Mouse (Mus musculus): ENCODE data around the gene Angpt4. TPM values are rescaled to one million over a fixed set of nuclear protein-coding genes. Genes with fewer than 3 reads are reported as not detected.

Angpt4 gene
- 0.28 TPM in 1 of 2 replicates, not detected in the other for polyA plus RNA-seq (2015; fragmentation: Nextera tagmentation; extraction: Ambion mirVana)

DNA sequence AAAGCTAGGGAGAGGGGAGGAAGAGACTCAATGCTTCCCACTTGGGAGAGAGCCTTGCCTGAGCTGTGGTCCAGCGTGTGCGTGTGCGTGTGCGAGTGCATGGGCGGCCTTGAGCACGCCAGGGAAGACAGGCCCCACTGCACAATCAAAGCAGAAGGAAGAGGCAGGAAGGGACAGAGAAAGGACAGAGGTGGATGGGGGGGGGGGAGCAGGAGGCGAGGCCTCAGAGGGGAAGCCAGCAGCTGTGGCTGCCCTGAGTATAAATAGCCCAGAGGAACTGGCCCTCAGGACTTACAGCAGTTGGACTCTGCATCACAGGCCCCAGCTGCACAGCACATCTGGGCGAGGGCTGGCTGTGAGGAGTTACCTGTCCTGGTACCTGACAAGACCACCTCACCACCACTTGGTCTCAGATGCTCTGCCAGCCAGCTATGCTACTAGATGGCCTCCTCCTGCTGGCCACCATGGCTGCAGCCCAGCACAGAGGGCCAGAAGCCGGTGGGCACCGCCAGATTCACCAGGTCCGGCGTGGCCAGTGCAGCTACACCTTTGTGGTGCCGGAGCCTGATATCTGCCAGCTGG lies at the start of gene Angpt4:
Angpt4 (plus strand) TSS at position 292 of the 582 bp plus-strand sequence.
- Histone ChIP-seq H3K27me3 (no peaks in the 10 kb centered on the region), H3K4me2 (no peak within 1 kb of the TSS), H3K4me1 (peaks cover 29% of the 10 kb centered on the region), H3K36me3 (no peaks in the 10 kb centered on the region), H3K27ac (peak within 1 kb of the TSS; percentile 17), H3K4me3 (no peak within 1 kb of the TSS), H3K9me3 (no peaks in the 10 kb centered on the region), H3K9ac (0 out of 2 replicates have a peak within 1 kb of the TSS, but pooled peaks have one; percentile 33)
- WGBS = 57% methylated on average over 12 of the region's 13 CpGs
- ATAC-seq (ENCODE audit: insufficient number of reproducible peaks, insufficient read depth, low FRiP score, low TSS enrichment, low read depth) = no peak

DNA sequence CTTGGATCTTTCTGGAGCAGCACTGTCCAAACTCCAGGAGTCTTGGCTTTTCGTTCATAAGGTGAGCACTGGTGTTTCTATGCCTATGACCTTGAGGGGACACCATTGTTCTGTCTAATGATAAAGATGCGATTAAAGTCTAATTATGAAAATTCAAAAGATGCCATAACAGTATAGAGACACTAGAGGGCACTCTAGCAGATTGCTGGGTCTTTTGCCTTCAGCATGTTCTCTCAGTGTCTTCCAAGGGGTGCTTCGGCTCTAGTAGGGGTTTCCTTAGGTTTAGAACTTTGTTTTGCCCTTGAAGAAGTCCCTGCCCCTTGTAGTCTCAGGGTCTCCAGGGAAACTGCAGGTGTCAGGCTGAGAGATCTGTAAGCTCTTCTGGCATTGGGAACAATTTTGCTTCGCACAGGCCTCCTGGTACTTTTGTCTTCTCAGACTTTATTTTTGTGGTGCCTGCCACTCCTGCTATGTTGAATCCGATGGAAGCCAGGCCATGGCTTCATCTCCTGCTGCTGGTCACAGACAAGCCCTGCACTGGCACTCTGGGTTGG lies 48.7 kb upstream of the Angpt4 start:
- ATAC-seq (ENCODE audit: insufficient number of reproducible peaks, insufficient read depth, low FRiP score, low TSS enrichment, low read depth) = no peak

DNA sequence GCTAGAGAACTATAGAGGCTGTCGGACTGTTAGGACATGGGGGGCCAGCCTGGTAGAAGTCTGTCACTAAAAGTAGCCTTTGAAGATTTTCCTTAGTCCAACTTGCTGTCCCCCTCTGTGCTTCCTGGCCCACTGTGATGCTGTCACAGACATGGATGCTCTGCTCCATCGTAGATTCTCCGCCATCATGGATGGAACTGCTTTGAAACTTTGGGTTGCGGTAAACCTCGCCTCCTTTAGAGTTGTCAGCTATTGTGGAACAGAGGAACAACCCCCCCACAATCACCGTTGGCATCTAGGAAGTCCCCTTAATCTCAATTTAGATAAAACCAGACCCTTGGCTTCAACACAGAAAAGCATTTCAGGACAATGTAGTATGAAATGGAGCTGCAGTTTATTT lies 46.1 kb upstream of the Angpt4 start:
- no peak overlapping the region for H3K4me3 ChIP-seq
- H3K27me3 ChIP-seq = no peaks in the 10 kb centered on the region
- WGBS = 85% methylated on average over 6 of the region's 6 CpGs
- H3K36me3 ChIP-seq = no peaks in the 10 kb centered on the region
- H3K9me3 ChIP-seq = no peaks in the 10 kb centered on the region
- no peak overlapping the region for H3K4me2 ChIP-seq
- H3K4me1 ChIP-seq = no peaks in the 10 kb centered on the region
- no peak overlapping the region for H3K9ac ChIP-seq
- ATAC-seq (ENCODE audit: insufficient number of reproducible peaks, insufficient read depth, low FRiP score, low TSS enrichment, low read depth) = no peak
- no peak overlapping the region for H3K27ac ChIP-seq

More for the DNA sequence above, 48.7 kb upstream of the Angpt4 start:
- no peaks in the 10 kb centered on the region for H3K27me3 ChIP-seq
- no peaks in the 10 kb centered on the region for H3K36me3 ChIP-seq
- H3K27ac ChIP-seq = no peak overlapping the region
- no peaks in the 10 kb centered on the region for H3K9me3 ChIP-seq
- no peak overlapping the region for H3K4me3 ChIP-seq
- no peak overlapping the region for H3K4me2 ChIP-seq
- 50% methylated on average over 5 of the region's 5 CpGs for WGBS
- H3K9ac ChIP-seq = no peak overlapping the region
- H3K4me1 ChIP-seq = no peaks in the 10 kb centered on the region

DNA sequence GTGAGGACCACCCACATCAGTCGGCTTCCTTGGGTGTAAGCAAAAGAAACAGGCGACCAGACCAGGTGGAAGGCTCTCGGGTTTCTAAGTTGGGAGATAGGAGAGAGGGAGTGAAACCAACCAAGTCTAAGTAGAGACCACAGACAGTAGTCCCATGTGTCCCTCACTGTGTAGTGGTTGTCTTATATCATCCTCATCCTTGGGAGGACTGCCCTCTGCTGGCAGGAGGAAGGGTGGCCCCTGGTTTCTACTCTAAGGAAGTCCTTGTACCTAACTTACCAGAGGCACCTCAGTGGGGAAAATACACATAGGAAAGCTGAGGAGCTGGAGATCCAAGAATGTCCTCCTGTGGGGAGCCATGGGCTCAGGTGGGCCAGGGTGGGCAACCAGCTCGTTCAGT lies 44.5 kb upstream of the Angpt4 start:
- Histone ChIP-seq H3K4me1 (no peaks in the 10 kb centered on the region), H3K27ac (no peak overlapping the region), H3K36me3 (no peaks in the 10 kb centered on the region), H3K27me3 (no peaks in the 10 kb centered on the region), H3K4me3 (no peak overlapping the region), H3K9me3 (no peaks in the 10 kb centered on the region), H3K4me2 (no peak overlapping the region), H3K9ac (no peak overlapping the region)
- 33% methylated on average over 4 of the region's 4 CpGs for WGBS
- no peak for ATAC-seq (ENCODE audit: insufficient number of reproducible peaks, insufficient read depth, low FRiP score, low TSS enrichment, low read depth)

DNA sequence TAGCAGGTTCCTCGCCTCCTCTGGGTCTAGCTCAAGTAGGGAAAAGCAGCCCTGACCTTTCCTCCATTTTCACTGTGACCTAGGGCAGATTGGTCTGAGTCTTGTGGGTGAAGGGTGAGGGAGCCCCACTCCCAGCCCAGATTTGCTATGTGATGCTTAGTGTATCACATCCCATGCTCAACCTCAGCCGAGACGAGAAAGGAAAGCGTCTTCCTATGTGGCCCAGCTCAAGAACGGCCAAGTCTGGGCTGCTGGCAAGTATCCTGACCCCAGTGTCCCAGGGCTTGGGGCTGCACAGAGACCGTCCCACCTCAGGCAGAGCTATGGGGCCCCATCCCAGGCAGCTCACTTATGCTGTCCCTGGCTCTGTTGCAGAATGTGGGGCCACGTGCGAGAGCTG lies 42.8 kb upstream of the Angpt4 start:
- Histone ChIP-seq H3K36me3 (no peaks in the 10 kb centered on the region), H3K9ac (no peak overlapping the region; the same call in 1 of the 2 replicates), H3K9me3 (no peaks in the 10 kb centered on the region), H3K4me3 (no peak overlapping the region), H3K4me1 (no peaks in the 10 kb centered on the region), H3K27ac (no peak overlapping the region), H3K27me3 (no peaks in the 10 kb centered on the region), H3K4me2 (no peak overlapping the region)
- WGBS = 85% methylated on average over 8 of the region's 8 CpGs
- ATAC-seq (ENCODE audit: insufficient number of reproducible peaks, insufficient read depth, low FRiP score, low TSS enrichment, low read depth) = no peak

DNA sequence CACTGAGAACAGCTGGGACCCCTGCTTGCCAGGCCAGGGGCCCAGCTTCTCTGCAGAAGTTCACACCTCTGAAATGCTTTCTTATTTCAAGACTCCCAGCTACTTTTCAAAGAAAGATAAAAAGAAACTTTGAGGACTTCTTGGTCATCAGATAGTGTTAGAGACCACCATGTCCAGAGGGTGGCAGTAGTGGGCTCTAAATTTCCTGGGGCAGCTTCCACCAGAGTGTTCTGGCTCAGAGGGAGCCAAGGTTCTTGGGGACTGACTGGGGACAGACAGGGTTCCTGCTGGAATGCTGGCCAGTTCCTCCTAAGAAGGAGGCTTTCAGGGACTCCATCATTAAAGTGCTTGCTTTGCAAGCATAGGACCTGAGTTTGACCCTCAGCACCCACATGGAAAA lies 36.5 kb upstream of the Angpt4 start:
- no peak for ATAC-seq (ENCODE audit: insufficient number of reproducible peaks, insufficient read depth, low FRiP score, low TSS enrichment, low read depth)

DNA sequence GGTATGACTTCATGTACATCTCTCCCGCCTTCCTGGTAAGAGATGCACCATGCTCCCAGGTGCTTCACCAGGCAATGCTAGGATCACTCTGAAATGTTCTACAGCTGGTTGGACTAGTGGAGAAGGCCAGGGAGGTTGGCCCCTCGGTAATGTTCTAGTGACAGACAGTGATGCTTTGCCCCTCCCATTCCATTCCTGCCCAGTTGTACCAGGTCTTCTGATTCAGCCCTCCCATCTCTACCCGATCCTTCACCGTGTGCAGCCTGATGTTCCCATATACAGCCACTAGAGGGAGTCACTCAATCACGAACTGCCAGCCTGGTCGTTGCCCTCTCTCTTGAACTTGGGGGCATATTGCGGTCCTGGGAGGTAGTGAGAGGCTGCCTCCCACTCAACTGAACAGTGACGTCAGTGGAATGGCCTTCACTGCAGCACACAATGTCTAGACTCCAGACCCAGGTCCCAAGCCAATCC lies 35.0 kb upstream of the Angpt4 start:
- Histone ChIP-seq H3K27ac (no peak overlapping the region), H3K9me3 (no peaks in the 10 kb centered on the region), H3K36me3 (no peaks in the 10 kb centered on the region), H3K4me1 (no peaks in the 10 kb centered on the region), H3K27me3 (no peaks in the 10 kb centered on the region), H3K4me2 (no peak overlapping the region), H3K4me3 (no peak overlapping the region), H3K9ac (no peak overlapping the region)
- 15% methylated on average over 8 of the region's 8 CpGs for WGBS
- ATAC-seq (ENCODE audit: insufficient number of reproducible peaks, insufficient read depth, low FRiP score, low TSS enrichment, low read depth) = no peak

More for the DNA sequence above, 36.5 kb upstream of the Angpt4 start:
- no peaks in the 10 kb centered on the region for H3K4me1 ChIP-seq
- no peak overlapping the region for H3K9ac ChIP-seq
- H3K27ac ChIP-seq = no peak overlapping the region
- no peak overlapping the region for H3K4me3 ChIP-seq
- H3K27me3 ChIP-seq = no peaks in the 10 kb centered on the region
- H3K36me3 ChIP-seq = no peaks in the 10 kb centered on the region
- no peaks in the 10 kb centered on the region for H3K9me3 ChIP-seq
- H3K4me2 ChIP-seq = no peak overlapping the region

DNA sequence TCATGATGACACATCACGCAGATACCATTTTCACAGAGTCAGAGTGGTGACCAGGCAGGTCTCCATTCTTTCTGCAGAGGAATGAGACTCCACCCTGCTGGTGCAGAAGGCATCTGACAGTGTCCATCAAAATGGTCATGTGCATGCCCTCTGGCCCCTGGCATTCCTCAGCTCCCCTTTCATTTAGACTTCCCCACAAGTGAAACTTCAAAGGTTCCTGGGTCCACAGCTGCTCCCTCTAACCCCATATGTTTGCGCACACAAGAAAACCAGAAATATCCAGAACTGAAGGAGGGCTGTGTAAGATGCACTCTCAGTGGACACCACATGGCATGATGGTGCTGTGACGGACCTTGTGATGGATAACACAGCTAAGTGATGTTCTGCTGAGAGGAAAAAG lies 32.4 kb upstream of the Angpt4 start:
- Histone ChIP-seq H3K27me3 (no peaks in the 10 kb centered on the region), H3K4me1 (no peaks in the 10 kb centered on the region), H3K9ac (no peak overlapping the region), H3K36me3 (no peaks in the 10 kb centered on the region), H3K27ac (no peak overlapping the region), H3K4me3 (no peak overlapping the region), H3K9me3 (no peaks in the 10 kb centered on the region), H3K4me2 (no peak overlapping the region)
- WGBS = 63% methylated on average over 3 of the region's 3 CpGs
- ATAC-seq (ENCODE audit: insufficient number of reproducible peaks, insufficient read depth, low FRiP score, low TSS enrichment, low read depth) = no peak

DNA sequence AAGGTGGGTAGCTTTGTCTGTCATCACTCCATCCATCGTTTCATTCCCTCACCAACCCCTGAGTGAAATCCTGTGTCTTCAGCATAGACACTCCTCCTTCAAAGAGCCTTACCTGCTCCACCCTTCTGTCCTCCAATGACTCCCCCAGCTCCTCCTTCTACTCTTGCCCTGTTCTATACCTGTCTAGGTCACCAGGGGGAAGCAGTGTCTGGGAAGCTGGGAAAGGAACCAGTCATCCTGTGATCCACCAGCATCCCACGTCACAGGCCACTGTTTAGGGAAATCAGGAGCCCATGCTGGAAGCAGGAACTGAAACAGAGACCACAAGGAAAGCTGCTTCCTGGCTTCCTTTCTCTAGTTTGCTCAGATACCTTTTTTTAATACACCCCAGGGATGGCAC lies 31.2 kb upstream of the Angpt4 start:
- WGBS = 40% methylated on average over 2 of the region's 2 CpGs
- no peak overlapping the region for H3K4me2 ChIP-seq
- H3K27me3 ChIP-seq = no peaks in the 10 kb centered on the region
- H3K9me3 ChIP-seq = no peaks in the 10 kb centered on the region
- H3K27ac ChIP-seq = no peak overlapping the region
- H3K4me3 ChIP-seq = no peak overlapping the region
- no peak for ATAC-seq (ENCODE audit: insufficient number of reproducible peaks, insufficient read depth, low FRiP score, low TSS enrichment, low read depth)
- H3K4me1 ChIP-seq = no peaks in the 10 kb centered on the region
- H3K9ac ChIP-seq = no peak overlapping the region
- H3K36me3 ChIP-seq = no peaks in the 10 kb centered on the region

DNA sequence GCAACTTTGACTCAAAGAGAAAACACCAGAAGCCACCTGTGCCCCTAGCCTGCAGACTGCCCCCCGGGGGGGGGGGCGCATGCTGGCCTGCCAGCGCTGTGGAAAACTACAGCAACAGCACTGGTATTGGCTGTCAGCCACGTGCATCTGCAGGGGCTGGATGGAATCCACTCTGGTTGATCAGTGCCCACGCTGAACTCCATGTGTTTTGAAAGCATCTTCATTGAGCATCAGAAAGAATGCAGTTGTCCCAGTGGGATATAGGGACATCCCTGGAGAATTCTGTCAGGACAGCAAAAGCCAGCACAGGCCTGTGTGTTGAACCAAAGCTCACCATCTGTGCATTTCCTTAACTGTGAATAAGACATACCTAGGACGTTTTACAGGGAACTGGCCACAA lies 20.0 kb upstream of the Angpt4 start:
- Histone ChIP-seq H3K9me3 (no peaks in the 10 kb centered on the region), H3K27ac (no peak overlapping the region), H3K36me3 (no peaks in the 10 kb centered on the region), H3K27me3 (no peaks in the 10 kb centered on the region), H3K9ac (no peak overlapping the region), H3K4me1 (peaks cover 6% of the 10 kb centered on the region), H3K4me2 (no peak overlapping the region), H3K4me3 (no peak overlapping the region)
- ATAC-seq (ENCODE audit: insufficient number of reproducible peaks, insufficient read depth, low FRiP score, low TSS enrichment, low read depth) = no peak
- 47% methylated on average over 6 of the region's 6 CpGs for WGBS

DNA sequence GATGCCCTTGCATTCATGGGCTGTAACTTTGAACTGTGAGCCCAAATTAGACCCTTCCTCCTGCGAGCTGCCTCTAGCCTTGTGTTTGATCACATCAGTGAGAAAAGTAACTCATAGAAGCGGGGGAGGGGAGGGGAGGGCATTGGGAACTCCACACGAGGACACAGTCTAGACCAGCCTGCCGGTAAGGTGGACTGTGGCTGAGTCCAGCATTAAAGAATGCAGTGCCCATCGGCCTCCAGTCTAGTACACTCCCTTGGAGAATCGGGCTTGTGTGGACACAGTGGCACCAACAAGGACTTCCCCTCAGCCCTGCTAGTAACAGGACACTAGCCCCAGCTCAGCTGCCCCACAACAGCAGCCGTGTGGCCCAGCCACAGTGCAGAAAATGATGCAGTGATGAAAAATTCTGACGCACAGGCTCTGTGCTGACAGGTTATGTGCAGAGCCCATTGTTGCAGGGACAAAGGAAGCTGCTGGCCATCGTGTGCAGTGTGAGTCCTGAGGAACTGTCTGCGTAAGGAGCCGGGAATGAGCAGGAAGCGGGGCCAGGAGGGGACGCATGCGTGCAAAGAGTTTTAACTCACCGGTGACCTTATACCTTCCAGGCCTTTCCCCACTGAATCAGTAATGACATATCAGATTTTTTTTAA lies 17.8 kb upstream of the Angpt4 start:
- H3K4me2 ChIP-seq = no peak overlapping the region
- no peak overlapping the region for H3K4me3 ChIP-seq
- no peaks in the 10 kb centered on the region for H3K9me3 ChIP-seq
- no peak for ATAC-seq (ENCODE audit: insufficient number of reproducible peaks, insufficient read depth, low FRiP score, low TSS enrichment, low read depth)
- no peak overlapping the region for H3K9ac ChIP-seq
- H3K27ac ChIP-seq = no peak overlapping the region
- no peaks in the 10 kb centered on the region for H3K36me3 ChIP-seq
- no peaks in the 10 kb centered on the region; the same call in 1 of the 2 replicates for H3K27me3 ChIP-seq
- 37% methylated on average over 15 of the region's 15 CpGs for WGBS
- H3K4me1 ChIP-seq = peaks cover 6% of the 10 kb centered on the region

All from embryonic facial prominence, embryonic 13.5 days (tissue).